Mouse (Mus musculus) gastrocnemius, postnatal 14 days (tissue): ENCODE data around the gene Olfml2b. TPM values are rescaled to one million over a fixed set of nuclear protein-coding genes. Genes with fewer than 3 reads are reported as not detected.

Experiments used
- DNase-seq: peaks from one replicate; pipeline ENCODE4 v3.0.0; 2021; ENCODE audit warnings: mixed read lengths
- intact Hi-C: fragments of 180-260 bp; cut with DNase I; formaldehyde crosslinking; loops from one replicate; pipeline ENCODE4 v1.15.1; 2025; ENCODE audit warnings: low total_unique reads
- total RNA-seq, 2 experiments: library from RNA; stranded (reverse); gene quantifications; 2 replicates each; pipeline ENCODE4 v1.2.3; 2021

The Olfml2b gene
- total RNA-seq, 2 experiments from 2014 or later: 27.6 to 35.9 TPM

DNA sequence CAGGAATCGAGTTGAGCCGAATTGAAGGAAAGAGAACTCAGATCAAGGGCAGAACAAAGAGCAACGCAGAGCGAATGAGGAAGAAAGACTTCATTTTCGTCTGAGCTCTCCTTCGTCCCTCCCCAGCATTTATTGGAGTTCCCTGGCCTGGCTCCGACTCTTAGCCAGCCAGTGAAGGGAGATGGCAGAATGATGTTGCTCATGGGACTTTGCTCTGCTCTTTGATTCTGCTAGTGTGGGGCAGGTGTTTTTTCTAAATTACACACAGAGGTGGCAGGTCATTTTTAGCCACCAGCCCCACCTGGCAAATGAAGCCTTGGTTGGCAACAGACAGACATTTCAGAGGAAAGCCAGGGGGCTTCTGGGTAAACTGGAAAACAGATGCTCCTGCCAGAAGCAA is 5.4 kb upstream of the Olfml2b start:
- intact Hi-C loops: no loop called here
- DNase-seq: no peak

- intact Hi-C loops: no loop called here
- DNase-seq: no peak
Observed at GRCm38 (mm10) chr1:170645896-170646605, 1.7 kb downstream of the Olfml2b start.

GRCm38 (mm10) chr1:170646606-170647287 is 2.4 kb downstream of the Olfml2b start:
- intact Hi-C loops: no loop called here
- no peak for DNase-seq

- no peak for DNase-seq
- intact Hi-C loops: no loop called here
Observed at GRCm38 (mm10) chr1:170647381-170647780, 3.0 kb downstream of the Olfml2b start.

DNA sequence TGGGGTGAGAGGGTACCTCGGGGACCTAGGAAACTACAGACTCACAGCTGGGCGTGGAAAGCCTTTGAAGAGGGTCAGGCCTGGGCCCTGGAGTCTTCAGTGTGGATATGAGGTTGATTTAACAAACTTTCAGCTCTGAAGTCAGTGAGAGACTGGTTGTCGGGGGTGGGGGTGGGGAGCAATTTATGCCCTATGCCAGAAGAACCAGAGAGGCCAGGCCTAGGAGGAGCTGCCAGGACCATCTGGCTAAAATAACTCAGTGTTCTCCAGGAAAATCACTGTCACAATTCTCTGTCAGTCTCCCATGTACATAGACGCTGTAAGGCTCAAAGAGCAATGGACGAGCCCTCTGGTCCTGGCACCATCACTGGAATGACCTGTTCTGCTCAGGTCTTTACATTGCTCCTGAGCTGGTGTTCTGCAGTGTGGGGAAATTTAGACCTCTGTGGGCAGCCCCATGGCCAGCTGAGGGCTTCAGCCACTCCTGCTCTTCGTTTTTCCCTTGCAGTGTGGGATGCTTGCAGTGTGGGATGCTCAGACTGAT is 3.7 kb downstream of the Olfml2b start:
- no peak for DNase-seq
- intact Hi-C loops: no loop called here

DNA sequence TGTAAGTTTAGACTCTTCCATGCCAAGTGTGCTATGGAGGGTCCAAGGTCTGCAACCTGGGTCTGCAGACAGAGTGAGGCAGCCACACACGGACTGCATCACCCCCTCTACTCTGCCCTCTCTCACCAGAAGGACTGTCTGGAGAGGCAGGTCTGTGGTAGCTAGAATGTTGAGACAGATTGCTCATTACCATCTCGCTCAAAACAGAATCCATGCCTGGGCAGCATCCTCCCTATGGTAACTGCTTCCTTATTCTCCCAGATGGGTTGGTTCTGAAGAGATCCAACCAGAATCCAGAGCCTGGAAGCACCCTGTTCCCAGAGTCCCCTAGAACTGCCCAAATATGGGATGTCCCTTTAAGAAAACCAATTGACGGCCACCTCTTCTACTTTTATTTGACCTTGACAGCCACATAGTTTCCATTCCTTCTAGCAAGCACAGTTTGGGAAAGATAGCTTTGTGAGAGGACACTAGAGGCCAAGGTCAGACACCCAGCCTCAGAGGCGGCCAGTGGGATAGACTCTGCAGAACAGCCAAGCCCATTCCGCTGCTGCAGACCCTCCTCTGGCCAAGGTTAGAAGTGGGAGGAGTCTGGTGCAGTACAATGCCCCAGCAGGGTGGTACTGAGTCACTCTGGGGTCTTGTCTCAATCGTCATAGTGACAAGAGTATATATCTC is 6.9 kb downstream of the Olfml2b start:
- no peak for DNase-seq
- intact Hi-C loops: no loop called here

GRCm38 (mm10) chr1:170651989-170652740 is 7.8 kb downstream of the Olfml2b start:
- no peak for DNase-seq
- intact Hi-C loops: no loop called here

DNA sequence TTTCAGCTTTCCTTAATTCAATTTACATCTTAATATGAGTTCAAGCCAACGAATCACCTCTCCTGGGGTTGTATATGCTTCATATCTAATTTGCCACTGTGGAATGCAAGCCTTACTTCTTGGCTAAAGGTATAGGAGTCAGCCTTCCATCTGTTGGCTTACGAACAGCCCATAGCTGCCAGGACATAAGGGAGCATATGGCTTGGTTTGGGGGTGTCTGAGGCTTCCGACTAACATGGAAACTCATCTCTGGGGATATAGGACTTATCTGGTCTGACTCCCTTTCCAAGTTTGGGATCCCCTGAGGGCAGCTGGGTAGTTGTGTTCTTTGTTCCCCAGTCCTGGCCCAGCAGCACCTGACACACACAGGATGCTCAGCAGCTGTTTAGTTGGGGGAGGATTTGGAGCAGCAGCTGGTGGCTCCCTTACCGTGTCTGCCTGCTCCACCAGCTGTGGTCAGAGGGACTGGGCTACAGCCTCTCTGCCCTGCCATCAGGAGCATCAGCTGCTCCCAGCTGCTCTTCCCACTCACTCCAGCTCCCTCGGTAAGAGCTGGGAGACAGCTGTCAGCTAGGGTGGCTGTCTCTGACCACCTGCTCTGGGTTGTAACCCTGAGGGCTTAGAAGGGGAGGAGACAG is 11.1 kb downstream of the Olfml2b start:
- peak; percentile 44 for DNase-seq
- intact Hi-C loops: no loop called here

- DNase-seq: no peak
- intact Hi-C loops: no loop called here
Observed at GRCm38 (mm10) chr1:170656518-170657227, 12.3 kb downstream of the Olfml2b start.

- DNase-seq: no peak
- intact Hi-C loops: no loop called here
Observed at GRCm38 (mm10) chr1:170657228-170657521, 12.8 kb downstream of the Olfml2b start.

DNA sequence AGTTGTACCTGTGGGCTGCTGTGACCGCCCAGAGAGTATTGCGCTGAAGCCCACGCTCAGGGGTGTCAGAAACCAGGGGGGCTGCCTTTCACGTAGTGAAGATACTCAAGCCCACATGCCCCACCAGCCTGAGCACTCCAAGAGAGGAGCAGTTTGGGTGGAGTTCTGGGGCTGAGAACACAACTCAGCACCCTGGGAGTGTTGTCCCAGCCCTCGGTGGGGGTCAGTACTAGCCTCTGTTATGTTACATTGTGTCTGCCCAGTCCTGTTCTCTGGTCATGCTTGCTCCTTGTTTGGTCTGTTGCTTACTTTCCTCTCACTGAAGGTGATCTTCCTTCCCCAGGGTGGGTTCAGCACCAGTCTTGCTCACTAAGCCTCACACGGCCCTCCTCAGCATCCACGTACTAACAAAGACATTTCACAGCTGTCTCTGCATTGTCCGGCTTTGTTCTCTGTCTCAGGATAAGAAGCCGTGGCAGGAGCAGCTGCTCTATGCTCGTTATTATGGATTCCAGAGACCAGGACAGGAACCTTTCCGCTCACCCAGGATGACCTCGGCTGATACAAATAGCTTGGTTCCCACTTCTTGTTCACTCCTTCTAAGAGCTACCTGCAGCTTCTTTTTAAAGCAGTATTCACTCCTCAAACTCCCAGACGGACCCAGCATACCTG is 13.4 kb downstream of the Olfml2b start:
- intact Hi-C loops: no loop called here
- no peak for DNase-seq

GRCm38 (mm10) chr1:170659260-170659659 is 14.9 kb downstream of the Olfml2b start:
- DNase-seq: no peak
- intact Hi-C loops: no loop called here

- DNase-seq: no peak
- intact Hi-C loops: no loop called here
Observed at GRCm38 (mm10) chr1:170664620-170665185, 20.4 kb downstream of the Olfml2b start.

DNA sequence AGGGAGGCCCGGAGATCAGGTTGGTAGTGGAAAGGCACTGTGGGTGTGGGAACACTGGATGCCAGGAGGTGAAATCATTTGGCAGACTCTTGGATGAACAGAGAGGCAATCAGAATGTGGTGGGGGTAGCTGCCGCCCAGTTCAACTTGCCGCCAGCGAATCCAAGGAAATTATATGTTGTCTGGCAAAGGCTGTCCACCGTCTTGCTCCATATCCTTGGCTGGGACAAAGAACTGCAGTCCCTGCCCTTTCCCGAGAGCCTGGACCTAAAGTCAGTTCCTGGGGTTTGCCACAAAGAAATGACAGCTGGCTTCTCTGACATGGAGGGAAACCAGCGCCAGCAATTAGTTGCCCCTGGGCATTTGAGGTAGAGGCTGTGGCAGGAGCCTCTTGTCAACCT is 20.9 kb downstream of the Olfml2b start:
- intact Hi-C loops: no loop called here
- no peak for DNase-seq

DNA sequence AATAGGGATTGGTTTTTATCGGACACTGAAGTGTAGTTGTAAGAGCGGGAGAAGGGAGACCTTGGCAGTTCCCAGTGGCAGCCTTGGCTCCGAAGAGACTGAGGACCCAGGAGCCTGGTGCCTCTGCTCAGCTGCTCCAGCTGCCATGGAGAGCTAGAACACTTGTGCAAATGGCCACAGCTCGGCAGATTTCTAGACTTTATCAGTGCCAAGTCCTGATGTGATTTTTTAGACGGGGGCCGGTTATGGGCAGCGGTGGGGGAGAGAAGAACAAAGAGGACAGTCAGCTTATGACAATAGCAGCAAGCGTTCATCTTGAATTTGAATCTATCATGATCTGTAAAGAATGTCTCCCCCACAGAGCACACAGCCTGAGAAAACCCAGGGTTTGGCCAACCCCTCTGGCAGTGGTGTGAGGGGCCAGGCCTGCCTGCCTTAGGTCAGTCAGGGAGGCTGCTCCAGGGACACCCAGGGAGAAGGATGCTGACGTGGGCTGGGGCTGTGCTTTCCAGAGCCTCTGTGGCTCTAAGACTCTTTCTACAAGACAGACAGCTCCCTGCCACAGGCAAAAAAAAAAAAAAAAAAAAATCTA is 29.9 kb downstream of the Olfml2b start:
- intact Hi-C loops: no loop called here
- DNase-seq: peak; percentile 77

DNA sequence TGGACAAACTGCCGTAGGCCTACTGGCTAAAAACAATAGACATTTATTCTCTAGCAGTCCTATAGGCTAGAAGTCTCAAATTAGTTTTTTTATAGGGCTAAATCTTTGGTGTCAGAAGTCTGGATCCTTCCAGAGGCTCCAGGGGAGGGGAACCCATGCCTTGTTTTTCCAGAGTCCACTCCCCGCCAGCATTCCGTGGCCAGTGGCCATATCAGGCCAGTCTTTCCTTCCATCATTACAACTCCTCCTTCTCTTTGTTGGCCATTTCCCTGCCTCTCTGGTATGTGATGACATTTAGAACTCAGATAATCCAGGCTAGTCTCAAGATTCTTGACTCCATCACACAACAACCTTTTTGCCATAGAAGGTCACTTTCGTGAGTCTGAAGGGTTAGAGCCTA is 33.3 kb downstream of the Olfml2b start:
- no peak for DNase-seq
- intact Hi-C loops: no loop called here

DNA sequence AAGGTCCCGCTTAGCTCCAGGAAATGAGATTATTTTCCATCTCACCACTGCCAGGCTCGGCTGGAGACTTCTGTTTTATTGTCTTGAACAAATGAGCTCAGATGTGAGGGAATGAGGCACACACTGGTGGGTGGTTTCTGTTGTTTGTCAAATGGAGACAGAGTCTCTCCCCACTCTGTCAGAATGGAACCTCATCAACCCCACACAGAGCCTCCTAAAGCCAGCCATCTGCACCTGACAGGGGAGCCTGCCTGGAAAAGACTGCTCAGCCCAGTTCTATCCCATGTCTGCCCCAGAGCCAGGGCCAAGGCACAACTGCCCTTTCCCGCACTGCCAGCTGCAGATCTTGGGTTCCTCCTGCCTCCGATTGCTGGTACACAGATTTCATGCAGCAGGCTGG is 34.5 kb downstream of the Olfml2b start:
- DNase-seq: no peak
- intact Hi-C loops: no loop called here

DNA sequence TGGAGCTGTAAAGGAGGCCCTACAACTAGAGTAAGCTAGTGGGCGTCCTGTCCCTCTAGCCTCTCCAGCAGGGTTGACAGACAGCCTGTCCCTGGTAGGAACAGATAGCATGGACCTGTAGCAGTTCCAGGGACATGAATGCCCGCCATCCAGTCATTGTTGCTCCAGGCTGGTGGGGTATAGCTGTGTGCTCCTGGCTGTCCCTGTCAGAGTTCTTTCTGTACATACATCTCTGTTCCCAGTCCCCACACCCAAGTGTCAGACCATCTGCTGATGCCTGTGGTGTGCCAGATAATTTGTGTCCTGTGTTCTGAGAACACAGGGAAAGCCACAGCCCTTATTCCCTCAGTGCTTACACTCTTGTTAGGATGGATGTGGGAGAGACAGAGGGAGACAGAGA is 35.3 kb downstream of the Olfml2b start:
- intact Hi-C loops: no loop called here
- no peak for DNase-seq
